Comparison of ENCODE assay signal across 16 mouse cellular contexts in the genomic region with DNA sequence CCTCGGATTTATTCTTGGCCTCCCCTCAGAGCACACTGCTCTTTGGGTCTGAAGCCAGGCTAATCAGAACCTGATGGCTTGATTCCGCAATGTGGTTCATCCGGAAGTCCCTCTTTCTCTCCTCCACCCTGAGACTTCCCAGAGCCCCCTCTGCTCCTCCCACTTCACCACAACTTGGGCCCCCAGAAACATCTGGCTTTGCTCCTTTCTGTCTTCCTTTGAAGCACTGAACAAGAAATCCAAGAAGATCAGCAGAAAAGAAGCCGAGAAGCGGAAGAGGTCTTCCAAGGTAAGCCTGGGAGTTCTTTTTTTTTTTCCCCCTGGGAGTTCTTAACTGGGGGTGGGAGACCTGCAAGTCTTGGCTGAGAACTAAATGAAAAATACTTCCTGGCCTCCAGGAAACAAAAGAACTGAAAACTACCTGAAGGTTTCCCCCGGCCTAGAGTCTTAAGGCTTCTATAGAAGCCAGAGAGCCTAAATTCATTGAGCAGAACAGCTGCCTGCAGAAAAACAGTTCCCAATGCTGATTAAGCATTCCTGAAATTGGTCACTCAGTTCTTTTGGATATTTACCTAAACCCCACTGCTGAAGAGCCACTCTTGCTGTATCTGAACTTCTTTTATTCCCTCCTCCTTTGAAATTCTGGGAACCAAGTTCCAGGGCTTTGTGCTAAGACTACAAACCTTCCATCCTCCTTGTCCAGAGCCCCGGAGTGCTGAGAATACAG. TPM values are rescaled to one million over a fixed set of nuclear protein-coding genes. Genes with fewer than 3 reads are reported as not detected.
DNase-seq lines count a peak whose midpoint lies in the region; ATAC-seq and TF ChIP-seq lines count a peak whose summit lies in the region.
"Had no signal": no experiment of that assay in that cellular context is flagged by ENCODE, and none has a peak within 500 bp of the region (broad histone marks: within the 10 kb centered on the region; RNA-seq: fewer than 3 reads in every experiment).

No protein-coding gene starts in this region.

- TF ChIP-seq CTCF in CH12.LX (conservative IDR thresholded peaks at IDR 0.05 in 1 of 2, IDR thresholded peaks at IDR 0.05 in 1 of 2; ENCODE audit: low read depth in 2 of 2, low read length in 2 of 2) = no peak
- TF ChIP-seq CTCF in brain, embryonic 14.5 days (IDR thresholded peaks at IDR 0.05; ENCODE audit: borderline replicate concordance, extremely low read depth, insufficient read depth, insufficient read length) = no peak

- TF ChIP-seq POLR2A in CH12.LX (IDR thresholded peaks at IDR 0.05; ENCODE audit: low read depth, low read length) = peak; percentile 51
- TF ChIP-seq POLR2A in brain, embryonic 14.5 days (IDR thresholded peaks at IDR 0.05; ENCODE audit: borderline replicate concordance, extremely low read depth, insufficient read depth, insufficient read length, poor library complexity, severe bottlenecking) = no peak

- no peak for ATAC-seq in stomach, embryonic 15.5 days (ENCODE audit: insufficient read depth, low FRiP score, low read depth)
- ATAC-seq: forebrain, embryonic 13.5 days; midbrain, embryonic 16.5 days had no signal

- H3K9me3 ChIP-seq in CH12.LX (replicated peaks; ENCODE audit: low read length) = no peaks in the 10 kb centered on the region
- no peaks in the 10 kb centered on the region for H3K9me3 ChIP-seq in stomach, embryonic 15.5 days
- H3K9me3 ChIP-seq: forebrain, embryonic 13.5 days; lung, embryonic 15.5 days; neural tube, embryonic 12.5 days had no signal

- DNase-seq in CH12.LX (ENCODE audit: extremely low read depth) = peak; percentile 46
- peak; percentile 5 for DNase-seq in brain, embryonic 14.5 days (ENCODE audit: low read depth)
- peak; percentile 74 for DNase-seq in forelimb bud, embryonic 11.5 days (ENCODE audit: low read depth, low spot score)
- DNase-seq in cerebellum, adult 9-10 months = no peak
- no peak for DNase-seq in kidney, postnatal 25 days
- DNase-seq in left cerebral cortex, postnatal 10 days (ENCODE audit: extremely low spot score in 1 of 2, low spot score in 2 of 2) = no peak
- DNase-seq: adrenal gland, postnatal 10 days; gastrocnemius, adult 2 months had no signal

- H3K79me2 ChIP-seq in CH12.LX (replicated peaks; ENCODE audit: control insufficient read depth, extremely low read depth, insufficient read depth, poor library complexity, severe bottlenecking) = peaks cover 15% of the 10 kb centered on the region

- H3K27ac ChIP-seq in CH12.LX (ENCODE audit: insufficient read depth, low read depth) = peak overlapping the region; percentile 89
- peak overlapping the region; percentile 55; the same call in 1 of the 2 replicates for H3K27ac ChIP-seq in stomach, embryonic 15.5 days
- H3K27ac ChIP-seq: forebrain, embryonic 13.5 days; gastrocnemius, adult 2 months; hindbrain, embryonic 14.5 days; lung, embryonic 15.5 days; neural tube, embryonic 12.5 days had no signal

- peak overlapping the region; percentile 85 for H3K9ac ChIP-seq in CH12.LX (ENCODE audit: insufficient read depth, low read depth)
- H3K9ac ChIP-seq in stomach, embryonic 15.5 days = no peak overlapping the region
- H3K9ac ChIP-seq: forebrain, embryonic 13.5 days; hindbrain, embryonic 14.5 days; lung, embryonic 15.5 days; neural tube, embryonic 12.5 days had no signal

- in situ Hi-C loops in CH12.LX (cut with MboI; ENCODE audit: low pct_ligation_motif_present, low pct_unique_long_range_greater_than_20kb, low sequenced_read_pairs) = no loop called here

- peaks cover 15 to 50% of the 10 kb centered on the region in 2 experiments for H3K4me1 ChIP-seq in CH12.LX (ENCODE audit: control insufficient read depth in 1 of 2, insufficient read depth in 2 of 2)
- peaks cover 11% of the 10 kb centered on the region; the same call in 1 of the 2 replicates for H3K4me1 ChIP-seq in stomach, embryonic 15.5 days

- peak; percentile 9; the same call in 1 of the 2 replicates for TF ChIP-seq EP300 in CH12.LX (IDR thresholded peaks at IDR 0.05; ENCODE audit: low read length)

- H3K4me3 ChIP-seq in CH12.LX (replicated peaks in 1 of 3; ENCODE audit: low read depth in 2 of 3, low read length in 2 of 3, poor library complexity in 1 of 3) = peak overlapping the region; percentile 55 to 81 (median 55)
- no peak overlapping the region for H3K4me3 ChIP-seq in stomach, embryonic 15.5 days (replicated peaks)
- H3K4me3 ChIP-seq: forebrain, embryonic 13.5 days; gastrocnemius, adult 2 months; lung, embryonic 15.5 days; neural tube, embryonic 12.5 days had no signal

- H3K27me3 ChIP-seq in CH12.LX (replicated peaks) = no peaks in the 10 kb centered on the region
- no peaks in the 10 kb centered on the region for H3K27me3 ChIP-seq in stomach, embryonic 15.5 days (replicated peaks)
- H3K27me3 ChIP-seq: forebrain, embryonic 13.5 days; lung, embryonic 15.5 days; neural tube, embryonic 12.5 days had no signal

- no peak for TF ChIP-seq RAD21 in CH12.LX (IDR thresholded peaks at IDR 0.05; ENCODE audit: low read depth, low read length)

- 48% methylated on average over 7 of the region's 7 CpGs for WGBS in stomach, embryonic 15.5 days

- dilution Hi-C loops in CH12.LX (cut with MboI; ENCODE audit: extremely low pct_ligation_motif_present, extremely low pct_unique_long_range_greater_than_20kb, low sequenced_read_pairs) = no loop called here

- H3K4me2 ChIP-seq in CH12.LX (ENCODE audit: insufficient read depth, low read depth, poor library complexity, severe bottlenecking) = peak overlapping the region; percentile 95
- no peak overlapping the region for H3K4me2 ChIP-seq in stomach, embryonic 15.5 days
- H3K4me2 ChIP-seq: forebrain, embryonic 13.5 days; hindbrain, embryonic 14.5 days; lung, embryonic 15.5 days; neural tube, embryonic 12.5 days had no signal

- intact Hi-C loops in left cerebral cortex, postnatal 10 days (cut with DNase I) = no loop called here

- H3K36me3 ChIP-seq in CH12.LX (replicated peaks in 1 of 2; ENCODE audit: control insufficient read depth in 1 of 2, insufficient read depth in 1 of 2, low read length in 1 of 2) = peaks cover under 1 to 10% of the 10 kb centered on the region in 2 experiments
- H3K36me3 ChIP-seq in stomach, embryonic 15.5 days = no peaks in the 10 kb centered on the region
- H3K36me3 ChIP-seq: lung, embryonic 15.5 days; neural tube, embryonic 12.5 days had no signal

TF ChIP-seq in CH12.LX, 34 proteins besides CTCF, POLR2A, EP300 and RAD21 (continues in another document):
- peak; percentile 34 for TF ChIP-seq HCFC1 (IDR thresholded peaks at IDR 0.05; ENCODE audit: low read depth, low read length)
- no peak for TF ChIP-seq E2F4 (IDR thresholded peaks at IDR 0.05; ENCODE audit: insufficient replicate concordance, low read depth, low read length)
- TF ChIP-seq CHD2 (IDR thresholded peaks at IDR 0.05; ENCODE audit: low read length) = no peak
- no peak for TF ChIP-seq POLR2AphosphoS2 (IDR thresholded peaks at IDR 0.05; ENCODE audit: low read depth, low read length)
- TF ChIP-seq NRF1 (IDR thresholded peaks at IDR 0.05; ENCODE audit: low read depth, low read length) = no peak
- TF ChIP-seq MEF2A (IDR thresholded peaks at IDR 0.05; ENCODE audit: borderline replicate concordance, low read depth, low read length) = no peak
- peak; percentile 44 for TF ChIP-seq IRF4 (IDR thresholded peaks at IDR 0.05; ENCODE audit: low read depth, low read length)
- peak; percentile 90 for TF ChIP-seq MAFK (IDR thresholded peaks at IDR 0.05; ENCODE audit: insufficient replicate concordance, low read length)
- TF ChIP-seq JUN (IDR thresholded peaks at IDR 0.05; ENCODE audit: insufficient read depth, low read depth, low read length) = peak; percentile 13; the same call in 1 of the 2 replicates
- no peak for TF ChIP-seq RCOR1 (conservative IDR thresholded peaks at IDR 0.05; ENCODE audit: low read depth, low read length)
- no peak for TF ChIP-seq PAX5 (IDR thresholded peaks at IDR 0.05; ENCODE audit: low read length)
- peak; percentile 78 for TF ChIP-seq ELF1 (IDR thresholded peaks at IDR 0.05; ENCODE audit: low read depth, low read length)
- no peak for TF ChIP-seq MYC (IDR thresholded peaks at IDR 0.05; ENCODE audit: low read depth, low read length)
- no peak for TF ChIP-seq SMC3 (IDR thresholded peaks at IDR 0.05; ENCODE audit: low read depth, low read length)
- TF ChIP-seq ZNF384 (IDR thresholded peaks at IDR 0.05; ENCODE audit: low read depth, low read length) = peak; percentile 87
- no peak for TF ChIP-seq ZKSCAN1 (IDR thresholded peaks at IDR 0.05; ENCODE audit: borderline replicate concordance, low read depth, low read length)
- TF ChIP-seq ZC3H11A (IDR thresholded peaks at IDR 0.05; ENCODE audit: low read depth, low read length) = no peak
- TF ChIP-seq SIN3A (IDR thresholded peaks at IDR 0.05; ENCODE audit: low read length) = no peak; the same call in 1 of the 2 replicates
- 0 out of 2 replicates have a peak, but pooled peaks have one; percentile 50 for TF ChIP-seq TBP (conservative IDR thresholded peaks at IDR 0.05; ENCODE audit: low read depth, low read length)
- peak; percentile 44; the same call in 1 of the 2 replicates for TF ChIP-seq CHD1 (IDR thresholded peaks at IDR 0.05; ENCODE audit: low read depth, low read length)
- no peak for TF ChIP-seq MXI1 (IDR thresholded peaks at IDR 0.05; ENCODE audit: low read depth, low read length)
- no peak for TF ChIP-seq GABPA (IDR thresholded peaks at IDR 0.05; ENCODE audit: insufficient replicate concordance, low read depth, low read length)
- TF ChIP-seq MAX (IDR thresholded peaks at IDR 0.05; ENCODE audit: low read length) = no peak
- no peak for TF ChIP-seq USF2 (conservative IDR thresholded peaks at IDR 0.05; ENCODE audit: low read depth, low read length)
- TF ChIP-seq UBTF (IDR thresholded peaks at IDR 0.05; ENCODE audit: low read depth, low read length) = no peak
- no peak; the same call in 1 of the 2 replicates for TF ChIP-seq ETS1 (conservative IDR thresholded peaks at IDR 0.05; ENCODE audit: low read depth, low read length)

RNA-seq across cellular contexts. Expression of gene Ahcy, which starts 26.7 kb away (rescaled TPM):
- total RNA-seq in CH12.LX (2012; rRNA removed) (514 and 556 TPM in 2 replicates), CH12.LX (2014; rRNA removed) (529 and 543 TPM in 2 replicates)
- polyA plus RNA-seq in CH12.LX (2012; ENCODE audit: insufficient read length, low read depth) = 364 and 444 TPM in 2 replicates
- polyA plus RNA-seq in brain, embryonic 14.5 days (2012; rRNA removed) = 73.0 and 87.3 TPM in 2 replicates
- polyA plus RNA-seq in stomach, embryonic 15.5 days (2015; fragmentation: Nextera tagmentation; extraction: Ambion mirVana) = 63.5 and 72.9 TPM in 2 replicates
- 10 to 100 TPM; 14.0 to 14.8 TPM for total RNA-seq in left cerebral cortex, postnatal 10 days (2021)

RNA-seq across cellular contexts. Expression of gene Gm14226, which starts 29.5 kb away (rescaled TPM):
- total RNA-seq in CH12.LX (2012; rRNA removed) (0.13 TPM in 1 of 2 replicates, not detected in the other), CH12.LX (2014; rRNA removed) (not detected in 2 replicates)
- 0.10 TPM in 1 of 2 replicates, not detected in the other for polyA plus RNA-seq in CH12.LX (2012; ENCODE audit: insufficient read length, low read depth)
- polyA plus RNA-seq in brain, embryonic 14.5 days (2012; rRNA removed) = 0.15 and 0.24 TPM in 2 replicates
- 2.6 and 3.1 TPM in 2 replicates for polyA plus RNA-seq in stomach, embryonic 15.5 days (2015; fragmentation: Nextera tagmentation; extraction: Ambion mirVana)
- total RNA-seq in left cerebral cortex, postnatal 10 days (2021) = under 1 TPM; 0.11 to 0.16 TPM
- total RNA-seq: common myeloid progenitor, adult 5-6 weeks; gastrocnemius, adult 2 months; liver, adult 2 months had no signal
- polyA plus RNA-seq: hindbrain, embryonic 14.5 days; liver, adult 2 months had no signal

Comparison
In these comparisons a context has a peak if more than half of its experiments do, and no peak if none do; other contexts are left out.
1. DNase-seq: peak in CH12.LX (single experiment), brain, embryonic 14.5 days (single experiment) and forelimb bud, embryonic 11.5 days (single experiment); none in cerebellum, adult 9-10 months (single experiment), kidney, postnatal 25 days (0 of 2) and left cerebral cortex, postnatal 10 days (0 of 2).